Mouse (Mus musculus): ENCODE measurements around the gene Eng.

Eng gene

DNA sequence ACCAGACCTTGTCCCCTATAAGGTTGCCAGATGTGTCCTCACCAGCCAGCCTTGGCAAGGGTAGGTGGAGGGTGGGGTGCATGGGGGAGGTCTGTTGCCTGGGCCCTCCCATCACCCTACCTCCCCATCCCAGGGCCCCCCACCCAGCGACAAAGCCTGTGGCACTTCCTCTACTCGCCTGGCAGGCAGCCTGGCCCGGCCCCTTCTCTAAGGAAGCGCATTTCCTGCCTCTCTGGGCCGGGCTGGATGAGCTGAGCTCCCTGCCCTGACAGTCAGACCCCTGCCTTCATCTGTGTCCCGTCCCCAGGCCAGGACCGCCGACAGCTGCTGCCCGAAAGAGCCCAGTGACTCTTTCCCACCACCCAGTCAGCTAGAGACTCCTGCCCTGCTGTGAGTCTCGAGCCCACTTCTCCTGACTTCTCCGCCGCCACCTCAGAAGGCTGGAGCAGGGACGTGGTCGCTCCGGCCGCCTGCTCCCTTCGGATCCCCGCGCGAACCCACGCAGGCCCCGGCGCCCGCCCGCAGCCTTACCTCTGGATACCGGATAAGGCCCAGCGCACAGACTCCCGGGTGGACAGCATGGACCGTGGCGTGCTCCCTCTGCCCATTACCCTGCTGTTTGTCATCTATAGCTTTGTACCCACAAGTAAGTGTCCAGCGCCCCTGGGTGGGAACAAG, at the start of gene Eng:
Gene Eng, plus strand, starts transcription at position 217 of the 678 bp plus-strand sequence.
- DNase-seq (ENCODE audit: inconsistent age in 2 of 2, low spot score in 1 of 2), result peak; percentile 77 to 82

DNA sequence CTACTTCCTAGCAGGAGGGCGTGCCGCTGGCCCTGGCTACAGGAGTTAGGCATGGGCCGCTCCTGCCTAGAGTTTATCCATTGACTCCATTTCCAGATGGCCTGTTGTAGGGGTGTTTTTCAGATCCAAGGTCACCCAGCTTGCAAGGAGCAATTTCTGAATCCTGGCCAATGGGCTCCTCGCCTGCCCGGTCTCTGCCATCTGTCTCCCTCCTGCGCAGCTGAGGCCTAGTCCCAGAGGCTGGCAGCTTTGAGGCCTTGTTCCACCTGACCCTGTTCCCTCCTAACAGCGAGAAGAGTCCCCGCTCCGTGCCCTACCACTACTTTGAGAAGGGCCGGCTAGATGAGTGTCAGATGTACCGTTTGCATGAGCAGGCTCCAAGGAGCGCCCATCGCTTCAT, 49.7 kb upstream of the Eng start:
- DNase-seq (ENCODE audit: inconsistent age in 2 of 2, low spot score in 1 of 2), result peak; percentile 46 to 71

DNA sequence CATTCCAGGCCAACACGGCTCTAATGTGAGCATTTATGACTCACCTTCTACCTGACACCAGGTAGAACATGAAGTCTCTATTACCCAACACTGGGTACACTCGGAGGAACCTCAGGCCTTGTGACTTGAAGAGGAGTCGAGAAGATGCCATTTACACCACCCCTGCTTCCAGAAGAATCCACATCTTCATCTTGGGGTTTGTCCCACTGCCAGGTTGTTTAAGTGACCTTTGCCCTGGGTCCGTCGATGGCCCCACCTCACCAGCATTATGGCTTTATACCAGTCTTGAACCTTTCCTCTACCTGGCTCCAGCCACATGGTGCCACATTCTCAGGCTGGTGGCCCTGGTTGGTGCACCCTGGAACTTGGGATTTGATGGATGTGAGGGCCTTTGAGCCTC, 49.1 kb upstream of the Eng start:
- DNase-seq (ENCODE audit: inconsistent age in 2 of 2, low spot score in 1 of 2), result no peak

DNA sequence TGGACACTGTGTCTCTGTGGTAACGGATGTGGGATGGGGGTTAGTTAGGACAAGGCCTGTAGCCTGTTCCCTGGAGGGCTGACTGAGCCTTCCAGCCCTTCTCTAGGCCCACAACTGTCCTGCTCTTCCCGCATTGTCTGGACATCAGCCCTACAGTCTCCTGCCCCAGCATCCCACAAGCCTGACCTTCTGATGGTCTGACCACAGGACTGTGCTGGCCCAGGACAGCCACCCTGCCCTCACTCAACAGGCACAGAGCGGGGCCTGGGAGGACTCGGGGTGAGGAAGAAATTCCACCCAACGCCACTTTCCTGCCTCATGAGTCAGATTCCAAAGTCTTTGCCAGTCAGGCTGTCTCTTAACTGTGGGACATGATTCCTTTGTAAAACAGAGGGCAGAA, 48.7 kb upstream of the Eng start:
- no peak for DNase-seq (ENCODE audit: inconsistent age in 2 of 2, low spot score in 1 of 2)

DNA sequence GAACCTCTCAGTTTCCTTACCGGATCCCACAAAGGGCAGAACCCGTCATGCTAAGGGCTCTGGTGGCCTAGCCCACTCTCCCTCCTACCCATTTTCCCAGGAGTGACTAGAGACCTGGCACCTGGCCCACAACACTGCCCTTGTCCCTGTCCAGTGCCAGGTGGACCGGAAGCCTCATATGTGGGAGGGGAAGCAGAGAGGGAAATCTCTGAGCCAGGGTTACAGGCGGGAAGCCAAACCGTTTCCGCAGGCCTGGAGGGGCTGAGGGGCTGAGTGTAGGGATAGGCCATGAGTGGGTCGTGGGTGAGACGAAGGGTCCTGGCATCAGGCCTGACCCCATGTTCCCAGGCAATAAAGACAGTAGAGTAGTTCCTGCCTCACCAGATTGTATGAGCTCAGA, 47.9 kb upstream of the Eng start:
- DNase-seq (ENCODE audit: inconsistent age in 2 of 2, low spot score in 1 of 2), result no peak

DNA sequence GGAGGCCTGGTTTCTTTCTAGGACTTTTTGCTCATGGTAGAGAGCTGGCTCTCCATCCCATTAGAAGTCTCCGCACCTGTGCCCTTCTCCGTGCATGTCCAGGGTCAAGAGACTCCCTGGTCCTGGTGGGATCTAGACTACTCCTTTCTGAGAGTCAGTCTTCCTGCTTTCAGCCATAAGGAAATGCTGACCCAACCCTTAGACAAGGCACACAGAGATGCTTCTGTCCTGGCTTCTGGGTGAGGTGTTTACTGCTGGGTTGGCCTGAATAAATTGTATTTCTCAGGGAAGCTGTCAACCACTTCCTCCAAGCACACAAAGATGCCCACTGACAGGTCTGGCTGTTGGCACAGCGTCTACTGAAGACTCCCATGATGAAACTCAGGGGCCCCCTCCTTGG, 47.0 kb upstream of the Eng start, which contains the start of gene St6galnac6:
Gene St6galnac6, plus strand, starts transcription at position 301 of the 400 bp plus-strand sequence.
- DNase-seq (ENCODE audit: inconsistent age in 2 of 2, low spot score in 1 of 2), result no peak

DNA sequence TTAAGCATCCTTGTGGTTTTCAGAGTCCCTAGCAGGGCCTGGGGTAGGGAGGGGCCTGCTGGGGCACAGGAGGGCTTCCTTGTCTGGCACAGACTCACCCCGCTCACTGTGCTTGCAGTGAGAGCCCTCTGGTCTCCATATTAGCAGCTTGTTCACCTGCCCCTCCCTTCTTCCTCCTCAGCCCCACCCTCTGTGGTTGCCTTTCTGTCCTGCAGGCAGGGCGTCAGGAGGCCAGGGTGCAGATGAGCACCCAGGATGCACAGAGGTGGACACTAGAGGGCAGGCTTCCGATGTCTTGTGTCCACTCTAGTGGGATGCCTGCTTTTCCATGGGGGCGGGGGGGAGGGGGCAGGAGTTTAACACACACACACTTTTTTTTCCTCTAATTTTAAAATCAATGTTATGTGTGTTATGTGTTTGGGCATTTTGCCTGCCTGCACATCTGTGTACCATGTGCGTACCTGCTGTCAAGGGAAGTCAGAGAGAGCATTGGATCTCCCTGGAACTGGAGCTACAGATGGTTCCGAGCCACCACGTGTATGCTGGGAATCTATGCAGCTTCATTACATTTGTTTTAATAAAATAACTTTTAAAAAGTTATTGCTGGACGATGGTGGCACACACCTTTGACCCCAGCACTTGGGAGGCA, 44.9 kb upstream of the Eng start:
- peak; percentile 49 to 73 for DNase-seq (ENCODE audit: inconsistent age in 2 of 2, low spot score in 1 of 2)

DNA sequence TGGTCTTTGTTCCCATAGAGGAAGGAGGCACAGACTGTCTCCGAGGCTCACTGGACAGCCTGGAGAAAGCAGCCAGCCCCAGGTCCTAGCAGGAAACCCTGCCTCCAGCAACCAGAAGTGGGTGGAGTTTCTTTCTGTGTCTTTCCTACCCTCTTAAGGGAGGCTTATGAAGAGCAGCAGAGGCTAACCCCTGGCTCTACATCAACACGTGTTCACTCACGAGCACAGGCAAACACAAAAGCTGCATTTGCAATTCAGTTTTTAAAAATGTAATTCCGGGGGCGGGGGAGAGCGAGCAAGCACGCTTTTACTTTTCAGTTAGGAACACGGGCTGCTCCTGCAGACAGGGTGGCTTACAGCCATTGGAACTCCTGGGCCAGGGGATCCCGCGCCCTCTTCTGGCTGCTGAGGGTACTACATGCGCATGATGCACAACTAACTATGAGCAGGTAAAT, 43.8 kb upstream of the Eng start:
- peak; percentile 88 to 97 for DNase-seq (ENCODE audit: inconsistent age in 2 of 2, low spot score in 1 of 2)

DNA sequence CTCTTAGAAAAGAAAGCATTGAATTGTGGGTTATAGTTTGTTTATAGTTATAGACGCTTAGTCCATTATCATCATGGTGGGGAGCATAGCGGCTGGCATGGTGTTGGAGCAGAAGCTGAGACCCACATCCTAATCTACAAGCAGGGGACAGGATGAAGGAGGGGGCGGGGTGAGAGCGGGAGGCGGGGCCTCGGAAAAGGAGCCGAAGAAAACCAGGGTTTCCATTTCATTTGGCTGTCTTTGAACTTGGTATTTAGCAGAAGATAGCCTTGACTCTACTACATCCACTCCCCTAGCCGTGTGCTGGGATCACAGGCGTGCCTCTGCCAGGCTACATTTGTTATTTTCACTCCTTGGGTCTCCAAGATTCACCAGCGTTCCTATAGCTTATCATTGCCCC, 41.8 kb upstream of the Eng start:
- DNase-seq (ENCODE audit: inconsistent age in 2 of 2, low spot score in 1 of 2), result no peak

DNA sequence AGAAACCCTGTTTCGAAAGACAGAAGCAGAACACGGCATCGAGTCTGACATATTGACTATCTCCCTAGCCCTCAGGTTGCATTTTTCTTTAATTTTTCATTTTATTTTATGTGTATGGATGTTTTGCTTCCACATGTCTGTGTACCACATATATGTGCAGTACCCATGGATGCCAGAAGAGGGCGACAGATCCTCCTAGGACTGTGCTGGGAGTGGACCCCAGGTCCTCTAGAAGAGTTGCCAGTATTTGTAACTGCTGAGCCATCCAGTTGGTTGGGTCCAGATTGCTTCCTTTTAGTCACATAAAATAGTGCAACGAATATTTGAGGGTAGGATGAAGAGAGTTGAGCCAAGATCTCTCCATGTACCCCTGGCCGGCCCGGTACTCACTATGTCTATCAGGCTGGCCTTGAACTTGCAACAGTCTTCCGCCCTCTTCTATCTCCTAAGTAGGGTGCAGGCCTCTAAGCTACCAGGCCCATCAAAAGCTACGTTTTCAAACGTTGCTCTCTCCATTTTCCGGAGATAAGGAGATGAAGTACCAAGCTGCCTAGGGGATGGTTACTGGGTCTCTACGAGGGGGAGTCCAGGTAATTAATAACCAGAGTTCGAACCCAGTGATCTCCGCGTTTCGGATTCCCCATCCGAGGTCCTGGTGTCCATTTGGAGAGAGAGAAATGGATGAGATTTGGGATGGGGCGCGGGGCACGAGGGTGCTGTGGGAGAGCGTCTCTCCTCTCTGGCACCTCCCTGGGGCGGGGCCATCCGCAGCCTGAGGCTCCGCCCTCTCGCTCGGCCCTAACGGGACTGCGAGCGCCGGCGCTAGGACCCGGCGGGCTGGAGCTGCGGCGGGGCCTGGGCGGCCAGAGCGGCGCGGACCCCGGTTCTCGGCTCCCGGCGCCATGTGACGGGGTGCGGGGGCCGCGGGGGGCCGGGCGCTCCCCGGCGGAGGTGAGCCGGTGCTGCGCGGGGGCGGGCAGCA, 39.9 kb upstream of the Eng start:
- peak; percentile 91 to 94 for DNase-seq (ENCODE audit: inconsistent age in 2 of 2, low spot score in 1 of 2)

DNA sequence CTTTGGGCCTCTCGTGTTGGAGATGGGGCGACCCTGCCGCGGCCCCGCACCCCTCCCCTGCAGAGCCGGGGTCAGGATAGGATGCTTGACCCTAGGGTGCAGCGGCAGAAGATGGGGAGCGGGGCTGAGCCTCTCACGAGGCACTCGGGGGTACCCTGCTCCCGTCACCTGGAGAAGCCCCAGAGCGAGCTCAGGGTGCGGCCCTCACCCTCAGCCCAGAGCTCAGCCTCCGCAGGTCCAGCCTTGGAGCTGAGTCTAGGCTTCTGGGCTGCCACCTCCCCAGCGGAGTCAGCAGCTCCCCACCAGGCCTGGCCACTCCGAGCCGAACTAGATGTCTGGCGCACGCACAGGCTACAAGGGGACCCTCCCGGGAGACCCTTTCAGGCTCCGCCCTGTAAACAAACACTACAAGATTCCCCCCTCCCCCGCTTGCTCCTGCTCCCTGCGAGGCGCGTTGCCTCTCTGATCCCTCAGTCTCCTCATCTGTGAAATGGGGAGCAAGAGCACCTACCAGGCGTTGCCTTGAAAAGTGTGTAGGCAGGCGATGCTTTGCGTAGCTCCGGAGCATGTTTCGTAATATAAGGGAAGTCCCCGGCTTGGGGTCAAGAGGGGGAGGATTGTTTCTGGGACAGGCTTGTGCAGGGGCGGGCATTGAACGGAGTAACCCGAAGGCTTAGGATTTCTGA, 39.0 kb upstream of the Eng start:
- DNase-seq (ENCODE audit: inconsistent age in 2 of 2, low spot score in 1 of 2), result peak; percentile 66 to 85

DNA sequence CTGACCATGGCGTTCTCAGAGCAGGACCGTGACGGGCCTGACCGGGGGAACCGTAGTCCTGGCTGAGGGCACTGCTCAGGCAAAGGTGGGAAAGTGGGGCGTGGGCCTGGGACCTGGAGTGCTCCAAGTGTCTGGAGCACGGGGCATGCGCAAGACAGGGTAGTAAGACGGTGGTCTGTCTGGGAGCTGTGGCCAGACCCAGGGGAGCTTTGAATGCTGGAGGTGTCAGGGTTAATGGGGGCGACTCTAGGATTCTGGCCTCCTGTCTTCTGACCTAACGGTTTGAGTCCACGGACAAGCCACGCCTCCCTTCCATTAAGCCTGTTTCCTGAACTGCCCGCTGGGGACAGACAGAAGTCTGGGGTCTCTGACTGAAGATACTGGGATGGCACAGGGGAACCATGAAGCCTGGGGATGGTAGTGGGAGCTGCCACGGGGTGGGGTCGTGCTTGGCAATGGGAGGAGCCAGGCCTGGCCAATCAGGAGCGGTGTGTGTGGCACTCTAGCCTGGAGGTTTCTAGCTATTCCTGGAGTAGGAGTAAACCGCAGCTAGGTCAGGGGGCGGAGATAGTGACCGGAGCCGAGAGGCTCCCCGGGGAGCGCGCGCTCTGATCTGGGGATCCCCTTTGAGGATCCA, 38.1 kb upstream of the Eng start:
- DNase-seq (ENCODE audit: inconsistent age in 2 of 2, low spot score in 1 of 2), result peak; percentile 88 to 96

DNA sequence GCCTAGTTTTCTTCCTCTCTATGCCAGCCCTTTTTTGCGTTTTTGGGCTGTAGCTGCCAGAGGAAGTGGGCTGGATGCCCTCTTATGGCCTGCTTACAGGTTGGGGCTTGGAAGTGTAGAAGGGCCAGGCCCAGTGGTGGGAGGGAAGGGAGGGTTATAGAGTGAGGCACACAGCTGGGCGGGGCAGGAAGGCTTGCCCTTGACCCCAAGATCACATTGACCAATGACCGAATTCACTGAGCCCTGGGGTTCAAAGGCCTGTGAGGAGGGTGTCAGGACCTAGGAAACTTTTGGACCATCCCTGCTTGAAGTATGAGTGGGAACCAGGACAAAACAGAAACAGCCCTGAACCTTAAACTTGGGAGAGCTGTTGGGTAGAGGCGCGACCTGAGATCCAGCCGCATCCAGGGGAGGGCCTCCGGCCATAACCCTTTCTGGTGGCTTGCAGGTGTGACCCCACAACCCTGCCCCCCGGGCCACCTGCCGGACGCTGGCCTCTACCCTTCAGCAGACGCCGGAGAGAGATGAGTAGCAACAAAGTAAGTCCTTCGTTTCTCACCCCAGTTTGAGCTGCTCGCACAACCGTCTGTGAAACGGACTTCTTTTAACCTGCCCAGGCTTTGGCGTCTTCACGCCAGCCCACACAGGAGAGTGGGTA, 37.5 kb upstream of the Eng start:
- peak in 1 of 2 experiments; percentile 54 for DNase-seq (ENCODE audit: inconsistent age in 2 of 2, low spot score in 1 of 2)

DNA sequence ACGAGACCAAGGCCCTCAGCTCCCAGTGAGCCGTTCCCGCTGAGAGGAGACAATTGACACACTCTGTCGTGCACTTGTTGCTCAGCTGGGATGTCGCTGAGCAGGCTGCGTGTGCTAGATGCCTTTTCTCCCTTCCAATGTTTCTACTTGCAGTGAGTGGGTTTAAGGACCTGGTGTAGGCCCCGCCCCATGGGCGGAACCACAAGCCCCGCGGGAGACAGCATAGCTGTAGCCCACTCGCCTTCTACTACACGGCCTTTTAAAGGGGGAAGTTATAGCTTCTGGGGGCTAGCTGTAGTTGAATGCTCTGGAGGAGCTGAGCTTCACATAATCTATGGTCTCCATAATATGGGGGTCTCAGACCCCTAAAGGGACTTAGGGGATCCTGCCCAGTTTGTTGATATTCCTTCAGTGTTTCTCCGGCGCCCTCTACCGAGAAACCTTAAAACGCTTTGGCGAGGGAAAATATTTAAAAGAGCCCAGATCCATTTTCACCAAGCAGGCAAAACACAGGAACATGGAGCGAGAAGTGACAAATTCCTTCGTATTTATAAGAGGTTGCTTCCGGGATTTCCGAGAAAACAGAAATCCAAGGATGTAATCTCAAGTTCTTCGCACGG, 35.7 kb upstream of the Eng start:
- DNase-seq (ENCODE audit: inconsistent age in 2 of 2, low spot score in 1 of 2), result peak; percentile 31 to 83

DNA sequence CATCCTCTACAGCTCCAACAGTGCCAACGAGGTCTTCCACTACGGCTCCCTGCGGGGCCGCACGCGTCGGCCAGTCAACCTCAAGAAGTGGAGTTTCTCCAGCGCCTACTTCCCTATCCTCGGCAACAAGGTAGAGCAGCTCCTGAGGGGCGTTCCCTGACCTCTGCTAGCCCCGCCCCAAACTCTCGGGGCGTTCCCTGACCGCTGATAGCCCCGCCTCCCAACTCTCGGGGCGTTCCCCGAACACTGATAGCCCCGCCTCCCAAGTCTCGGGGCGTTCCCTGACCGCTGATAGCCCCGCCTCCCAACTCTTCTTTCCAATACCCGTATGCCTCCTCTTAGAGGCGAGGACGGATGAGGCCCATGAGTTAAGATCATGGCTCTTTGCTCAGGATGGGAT, 34.1 kb upstream of the Eng start:
- DNase-seq (ENCODE audit: inconsistent age in 2 of 2, low spot score in 1 of 2), result no peak

DNA sequence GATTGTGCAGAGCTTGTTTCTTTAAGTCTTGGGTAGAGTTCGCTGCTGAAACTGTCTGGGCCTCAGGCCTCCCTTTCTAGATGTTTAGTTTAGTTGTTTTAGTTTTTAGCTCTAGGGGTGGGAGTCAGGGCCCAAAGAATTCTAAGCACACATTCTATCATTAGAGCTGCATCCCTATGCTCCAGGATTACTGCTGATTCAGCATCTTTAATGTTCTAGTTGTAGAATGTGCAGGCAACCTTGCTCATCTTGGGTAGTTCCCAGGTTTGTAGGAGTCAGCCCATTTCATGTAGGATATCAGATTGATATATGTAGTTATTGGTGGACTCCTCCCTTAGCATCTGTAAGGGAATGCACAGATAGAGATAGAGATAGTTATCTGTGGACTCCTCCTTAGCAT, 29.3 kb upstream of the Eng start:
- no peak for DNase-seq (ENCODE audit: inconsistent age in 2 of 2, low spot score in 1 of 2)

DNA sequence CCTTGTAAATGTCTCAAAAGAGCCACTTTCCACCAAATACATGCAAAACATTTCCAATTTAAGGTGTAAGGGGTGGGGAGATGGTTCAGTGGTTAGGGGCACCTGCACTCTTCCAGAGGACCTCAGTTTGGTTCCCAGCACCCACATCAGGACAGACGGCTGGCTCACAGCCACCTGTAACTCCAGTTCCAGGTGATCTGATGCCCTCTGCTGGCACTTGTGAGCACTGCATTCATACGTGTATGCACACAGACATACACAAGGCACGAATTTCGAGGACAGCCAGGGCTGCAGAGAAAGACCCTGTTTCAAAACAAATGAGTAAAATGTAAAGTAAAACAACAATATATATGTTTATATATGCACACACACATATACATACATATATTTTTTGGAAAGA, 28.8 kb upstream of the Eng start:
- no peak for DNase-seq (ENCODE audit: inconsistent age in 2 of 2, low spot score in 1 of 2)

DNA sequence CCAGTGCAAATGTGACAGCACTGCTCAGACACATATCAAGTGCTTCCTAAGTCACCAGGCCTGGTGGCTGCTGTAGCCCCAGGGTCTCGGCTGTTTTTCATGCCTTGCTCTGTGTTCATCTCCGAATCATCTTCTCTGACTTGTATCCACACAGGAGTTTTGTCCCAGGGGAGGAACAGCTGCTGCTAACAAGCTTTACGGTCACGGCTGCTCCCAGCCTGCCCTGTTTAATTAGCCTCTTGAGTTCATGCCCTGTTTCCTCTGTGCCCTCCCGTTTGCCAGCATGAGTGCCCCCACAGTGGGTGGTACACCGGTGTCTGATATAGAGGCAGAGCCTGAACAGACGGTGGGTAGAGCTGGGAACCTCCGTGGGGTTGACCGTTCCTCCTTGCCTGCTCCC, 28.3 kb upstream of the Eng start:
- no peak for DNase-seq (ENCODE audit: inconsistent age in 2 of 2, low spot score in 1 of 2)

DNA sequence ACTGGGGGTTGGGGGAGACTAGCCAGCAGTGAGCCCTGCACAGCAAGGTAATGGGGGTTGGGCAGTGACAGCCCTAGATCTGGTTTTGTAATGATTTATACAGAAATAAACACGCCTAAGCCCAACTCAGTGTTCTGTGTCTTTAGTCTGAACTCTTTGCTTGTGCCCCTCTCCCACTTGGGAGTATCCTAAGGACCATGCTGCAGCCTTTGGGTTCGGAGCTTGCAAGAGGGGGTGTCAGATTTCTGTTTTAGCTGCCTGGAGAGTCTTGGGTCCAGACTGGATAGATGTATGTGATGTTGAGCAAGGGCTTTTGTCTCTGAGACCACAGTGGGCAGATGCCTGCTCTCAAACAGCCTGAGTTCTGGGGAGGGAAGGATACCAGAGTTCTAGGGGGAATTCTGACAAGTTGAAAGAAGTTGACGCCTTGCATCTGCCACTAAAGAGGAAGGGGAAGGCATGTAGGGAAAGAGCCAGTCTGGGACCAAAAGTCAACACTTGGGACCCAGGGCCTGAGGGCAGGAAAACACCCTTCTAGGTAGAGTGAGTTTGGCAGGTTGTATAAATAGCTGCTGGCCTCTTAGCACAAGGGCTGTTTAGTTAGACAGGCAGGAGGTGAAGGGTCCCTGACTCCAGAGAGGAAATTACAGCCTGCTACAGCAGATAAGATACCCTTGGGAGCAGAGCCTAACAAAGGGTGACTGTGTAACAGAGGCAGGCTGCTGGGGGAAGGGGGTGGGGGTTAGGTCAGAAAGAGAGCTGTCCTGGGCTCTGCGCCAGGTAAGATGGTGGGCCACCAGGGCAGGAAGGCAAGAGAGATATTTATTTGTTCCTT, 25.5 kb upstream of the Eng start:
- DNase-seq (ENCODE audit: inconsistent age in 2 of 2, low spot score in 1 of 2), result peak; percentile 68 to 80
